Mouse (Mus musculus) thymus, postnatal 14 days (tissue): ENCODE measurements around the gene Mettl23.

Experiments
- DNase-seq: peaks from one replicate; pipeline ENCODE4 v3.0.0; 2021

The Mettl23 gene

GRCm38 (mm10) chr11:116843261-116844233 lies at the start of gene Mettl23, which contains the start of gene Jmjd6:
Gene Mettl23, plus strand, starts transcription at chr11:116843278.
Gene Jmjd6, minus strand, starts transcription at chr11:116843449.
- DNase-seq = peak; percentile 96

- DNase-seq = no peak
Observed at GRCm38 (mm10) chr11:116799364-116799763, 43.7 kb upstream of the Mettl23 start.

DNA sequence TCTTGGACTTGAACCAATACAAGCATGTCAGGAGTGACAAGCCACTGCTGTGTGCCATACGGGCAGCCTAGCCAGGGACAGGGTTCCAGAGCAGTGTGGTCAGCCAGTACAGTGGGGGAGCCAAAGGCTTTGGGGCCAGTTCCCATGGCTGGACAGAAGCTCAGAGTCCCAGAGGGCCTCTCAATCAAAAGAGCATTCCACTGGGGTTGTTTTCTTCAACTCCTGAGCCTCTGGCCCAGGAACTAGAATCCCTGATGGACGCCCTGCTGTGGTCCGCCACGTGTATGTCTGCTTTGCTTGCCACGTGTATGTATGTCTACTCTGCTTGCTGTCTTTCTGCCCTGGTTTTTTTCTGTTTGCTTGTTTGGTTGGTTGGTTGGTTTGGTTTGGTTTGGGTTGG lies 42.0 kb upstream of the Mettl23 start:
- no peak for DNase-seq

DNA sequence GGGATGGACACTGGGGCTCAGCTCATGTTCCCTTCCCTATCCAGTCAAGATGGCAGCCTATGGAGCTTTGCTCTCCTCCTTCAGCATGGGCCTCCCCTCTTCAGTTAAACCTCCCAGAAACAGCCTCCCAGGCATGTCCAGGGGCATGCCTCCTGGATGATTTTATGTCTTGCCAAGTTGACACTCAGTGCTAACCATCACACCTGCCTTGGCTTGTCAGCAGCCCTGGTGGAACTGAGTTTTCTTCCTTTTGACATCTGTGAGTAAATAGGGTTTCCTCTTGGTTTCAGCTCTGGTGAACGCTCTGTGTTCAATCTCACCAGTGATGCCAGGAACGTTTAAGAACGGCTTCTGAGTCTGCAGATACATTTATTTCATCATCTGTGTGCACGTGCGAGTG lies 40.4 kb upstream of the Mettl23 start:
- DNase-seq = no peak

- DNase-seq = no peak
Observed at GRCm38 (mm10) chr11:116806136-116807071, 36.7 kb upstream of the Mettl23 start.

DNA sequence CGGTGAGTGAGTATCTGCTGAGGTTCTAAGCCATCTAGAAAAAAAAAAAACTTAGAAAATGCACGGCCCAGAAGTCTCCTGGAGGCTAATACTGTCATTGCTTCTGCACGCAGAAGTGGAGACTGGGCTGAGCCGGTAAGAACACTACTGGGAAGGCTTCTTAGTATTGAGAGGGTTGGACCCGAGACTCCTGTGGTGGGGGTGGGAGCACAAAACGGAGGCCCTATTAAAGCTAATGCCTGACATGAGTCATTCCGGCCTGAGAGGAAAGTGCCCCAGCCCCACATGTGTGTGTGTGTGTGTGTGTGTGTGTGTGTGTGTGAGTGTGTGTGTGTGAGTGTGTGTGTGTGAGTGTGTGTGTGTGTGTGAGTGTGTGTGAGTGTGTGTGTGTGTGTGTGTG lies 36.0 kb upstream of the Mettl23 start:
- DNase-seq = no peak

DNA sequence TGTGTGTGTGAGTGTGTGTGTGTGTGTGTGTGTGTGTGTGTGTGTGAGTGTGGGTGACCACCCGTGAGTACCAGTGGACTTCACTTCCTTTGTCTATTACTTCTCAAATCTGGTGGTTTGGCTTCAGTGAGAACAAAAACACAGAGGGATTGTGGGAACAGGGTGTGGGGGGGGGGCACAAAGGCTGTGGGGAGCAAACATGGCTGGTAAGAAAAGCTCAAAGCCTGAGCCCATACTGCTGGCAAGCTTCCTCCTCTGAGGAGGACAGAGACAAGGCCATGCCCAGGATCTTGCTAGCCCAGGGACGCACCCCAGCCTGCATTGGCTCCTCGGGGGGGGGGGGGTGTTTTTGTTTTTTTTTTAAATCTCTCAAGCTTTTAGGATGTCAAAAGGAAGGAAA lies 35.6 kb upstream of the Mettl23 start:
- DNase-seq = no peak

GRCm38 (mm10) chr11:116807938-116808606 lies 35.0 kb upstream of the Mettl23 start:
- DNase-seq = peak; percentile 84

DNA sequence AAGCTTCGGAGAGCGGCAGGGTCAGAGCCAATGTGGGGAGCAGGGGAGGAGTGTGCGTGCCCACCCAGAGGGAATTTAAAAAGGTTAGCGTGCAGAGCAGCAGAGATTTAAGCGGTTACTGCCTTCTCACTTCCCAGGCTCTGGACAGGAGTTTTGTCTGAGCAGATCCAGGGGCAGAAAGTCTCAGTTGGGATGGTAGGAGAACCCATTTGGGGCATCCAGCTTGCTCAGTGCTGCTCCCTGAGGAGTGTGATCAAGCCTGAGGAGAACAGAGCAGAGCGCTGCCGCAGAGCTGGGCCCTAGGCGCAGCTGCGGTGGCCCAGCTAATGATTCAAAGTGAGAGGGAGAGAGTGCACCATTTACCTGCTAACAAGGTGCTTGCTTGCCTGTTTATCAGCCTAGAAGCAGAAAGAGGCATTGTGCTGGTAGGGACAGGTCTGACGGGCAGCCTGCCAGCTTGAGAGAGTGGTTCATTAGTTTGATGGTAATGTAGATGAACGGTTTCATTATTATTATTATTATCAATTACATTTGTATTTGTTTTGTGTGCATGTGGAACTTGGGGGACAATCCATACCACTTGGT lies 34.2 kb upstream of the Mettl23 start:
- DNase-seq = no peak

- DNase-seq = no peak
Observed at GRCm38 (mm10) chr11:116809520-116809919, 33.6 kb upstream of the Mettl23 start.

DNA sequence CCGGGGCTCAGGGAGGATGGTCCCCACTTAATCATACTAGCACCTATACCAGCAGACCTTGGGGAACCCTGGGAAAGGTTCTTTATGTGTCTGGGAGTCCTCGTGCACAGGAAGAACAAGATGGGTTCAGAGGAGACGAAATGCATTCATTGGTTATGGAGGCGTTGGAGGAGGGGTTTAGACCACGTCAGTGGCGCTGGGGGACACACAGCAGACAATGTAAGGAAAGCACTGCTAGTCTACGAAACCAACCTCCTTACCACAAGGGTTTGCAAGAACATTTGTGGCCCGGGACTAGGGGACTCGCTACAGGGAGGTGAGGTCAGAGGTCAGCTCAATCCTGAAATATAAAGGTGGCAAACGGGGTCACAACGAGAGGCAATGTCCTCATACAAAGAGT lies 32.5 kb upstream of the Mettl23 start:
- DNase-seq = no peak

DNA sequence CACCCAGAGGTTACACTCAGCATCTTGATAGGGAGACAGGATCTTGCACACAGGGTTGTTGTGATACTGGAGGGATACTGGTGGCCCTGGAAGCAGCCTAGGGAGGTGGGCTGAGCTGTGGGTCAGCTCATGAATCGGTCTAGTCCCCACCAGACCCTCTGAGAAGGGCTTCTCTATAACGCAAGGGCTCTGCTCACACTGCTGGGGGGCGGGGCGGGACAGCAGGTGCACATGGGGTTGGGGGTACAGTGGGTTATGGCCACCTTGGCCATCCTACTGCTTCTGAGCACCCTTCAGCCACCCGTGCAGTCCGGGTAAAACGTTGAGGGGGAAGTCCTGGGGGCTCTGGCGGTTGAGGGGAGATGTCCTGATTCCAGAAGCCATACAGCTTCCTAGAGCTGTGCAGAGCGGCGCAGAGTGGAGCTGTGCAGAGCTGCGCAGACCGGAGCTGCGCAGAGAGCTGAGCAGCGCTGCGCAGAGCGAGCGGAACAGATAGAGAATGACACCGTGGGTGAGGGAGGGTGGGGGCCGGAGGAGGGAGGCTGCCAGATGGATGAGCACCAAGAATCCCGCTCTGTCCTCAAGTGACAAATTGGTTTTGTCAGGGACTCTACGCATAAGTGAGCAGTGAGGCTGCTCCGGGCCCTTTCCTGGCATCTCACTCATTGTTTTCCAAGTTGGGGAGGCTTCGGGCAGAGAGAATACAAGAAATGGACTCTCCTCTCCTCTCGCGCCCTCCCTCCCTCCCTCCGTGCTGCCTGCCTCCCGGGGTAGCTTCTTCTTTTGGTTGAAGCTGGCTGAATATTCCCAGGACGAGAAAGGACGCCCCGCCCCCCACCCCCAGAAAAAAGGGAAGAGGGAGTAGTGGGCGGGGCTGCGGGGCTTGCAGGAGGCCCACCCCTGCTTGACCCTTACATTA lies 31.8 kb upstream of the Mettl23 start:
- DNase-seq = peak; percentile 67

GRCm38 (mm10) chr11:116812793-116813529 lies 30.1 kb upstream of the Mettl23 start:
- DNase-seq = no peak

DNA sequence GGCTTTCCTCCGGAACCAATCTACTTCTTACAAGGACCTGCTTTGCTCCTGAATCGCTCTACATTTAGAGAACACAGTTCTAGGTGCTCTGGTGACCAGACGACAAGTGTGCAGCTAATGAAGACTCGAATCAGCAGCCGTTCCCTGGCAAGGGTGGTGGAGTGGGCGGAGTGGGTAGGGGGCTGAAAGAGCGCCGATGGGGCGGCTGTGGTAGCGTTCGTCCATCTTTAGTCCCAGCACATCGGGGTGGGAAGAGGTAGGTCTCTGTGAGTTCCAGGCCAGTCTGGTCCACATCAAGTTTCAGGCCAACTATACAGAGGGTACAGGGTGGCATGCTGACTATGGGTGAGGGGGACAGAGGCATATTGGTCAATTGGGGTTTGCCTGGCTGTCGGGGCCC lies 29.5 kb upstream of the Mettl23 start:
- DNase-seq = no peak

DNA sequence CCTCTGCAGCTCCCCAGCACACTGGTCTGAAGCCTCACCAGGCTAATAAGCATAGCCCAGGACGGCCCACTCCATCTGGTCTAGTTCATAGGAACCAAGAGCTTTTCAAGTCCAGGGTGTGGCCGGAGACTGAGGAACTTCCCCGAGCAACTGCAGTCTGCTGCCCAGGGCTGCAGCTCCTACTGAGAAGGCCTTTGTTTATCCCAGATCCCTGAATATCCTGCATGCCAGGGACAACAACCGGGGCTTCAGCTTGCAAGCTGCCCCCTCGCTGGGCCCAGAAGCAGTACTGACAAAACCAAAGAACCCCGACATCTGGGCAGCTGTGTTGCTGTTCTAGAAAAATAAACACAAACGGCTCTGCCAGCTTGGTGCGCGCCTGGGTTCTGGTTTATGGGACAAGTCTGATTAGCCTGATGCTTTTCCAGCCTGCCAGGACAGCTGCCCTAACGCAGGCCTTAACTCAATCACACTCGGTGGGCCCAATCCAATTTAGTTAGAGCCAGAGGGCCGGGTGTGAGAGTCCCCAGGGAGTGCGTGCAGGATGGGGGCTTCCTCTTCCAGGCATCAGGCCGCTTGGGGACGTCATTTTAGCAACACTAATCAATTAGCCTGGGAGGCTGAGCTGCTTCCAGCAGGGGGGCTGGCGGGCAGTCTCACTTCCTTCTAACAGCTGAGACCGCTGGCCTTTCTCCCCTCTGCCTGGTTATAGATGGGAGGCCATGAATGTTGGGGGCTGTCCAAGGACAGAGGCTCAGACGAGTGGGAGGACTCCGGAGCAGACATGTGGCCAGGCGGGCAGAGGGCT lies 28.8 kb upstream of the Mettl23 start:
- DNase-seq = no peak

GRCm38 (mm10) chr11:116814884-116815415 lies 28.1 kb upstream of the Mettl23 start:
- DNase-seq = no peak

- no peak for DNase-seq
Observed at GRCm38 (mm10) chr11:116816769-116817168, 26.3 kb upstream of the Mettl23 start.

DNA sequence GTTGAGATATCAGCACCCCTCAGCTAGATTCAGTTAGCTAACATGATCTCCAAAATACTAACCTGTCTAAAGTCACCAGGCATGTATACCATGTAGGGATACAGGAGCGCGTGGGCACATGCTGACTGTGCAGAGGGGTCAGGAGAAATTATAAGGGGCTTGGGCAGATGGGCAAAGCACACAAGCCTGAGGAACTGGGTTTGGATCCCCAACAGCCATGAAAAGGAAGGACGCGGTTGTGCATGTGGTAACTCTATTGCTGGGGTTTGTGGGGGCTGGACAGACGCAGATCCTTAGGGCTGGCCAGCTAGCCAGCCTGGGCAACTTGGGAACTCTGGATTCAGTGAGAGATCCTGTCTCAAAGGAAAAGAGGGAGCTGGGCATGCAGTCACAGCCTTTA lies 25.5 kb upstream of the Mettl23 start:
- DNase-seq = no peak

- DNase-seq = no peak
Observed at GRCm38 (mm10) chr11:116818722-116819121, 24.4 kb upstream of the Mettl23 start.
